Mouse (Mus musculus): ENCODE measurements around the gene Ndufa4.

DNA sequence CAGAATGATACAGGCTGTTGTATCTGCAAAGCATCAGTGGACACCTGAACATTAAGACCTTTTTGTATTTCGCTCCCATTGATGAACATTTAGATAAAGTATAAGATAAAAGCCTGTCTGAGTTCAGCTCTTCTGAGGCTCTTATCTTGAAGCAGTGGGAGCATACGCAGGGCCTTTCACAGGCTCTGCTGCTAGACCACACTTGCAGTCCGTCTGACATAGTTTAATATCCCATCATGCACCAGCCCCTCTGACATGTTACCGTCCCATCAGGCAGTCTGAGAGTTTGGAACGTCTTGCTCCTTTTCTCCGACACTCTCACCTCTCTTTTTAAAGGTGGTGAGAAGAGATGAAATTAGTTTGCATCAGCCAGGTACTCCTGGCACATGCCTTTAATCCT lies 20.2 kb upstream of the Ndufa4 start:
- TF ChIP-seq FLI1 (IDR thresholded peaks at IDR 0.05; ENCODE audit: low read length) (no peak), GATA1 (IDR thresholded peaks at IDR 0.05; ENCODE audit: borderline replicate concordance, low read length) (no peak)
